Mouse (Mus musculus): ENCODE data around the gene Pax1. TPM values are rescaled to one million over a fixed set of nuclear protein-coding genes. Genes with fewer than 3 reads are reported as not detected.

Gene Pax1
- polyA plus RNA-seq, 1 experiment from 2014 or later: 2.3 TPM

- peaks cover 9% of the 10 kb centered on the region for H3K4me1 ChIP-seq
- H3K36me3 ChIP-seq (replicated peaks): no peaks in the 10 kb centered on the region
- no peak overlapping the region for H3K4me3 ChIP-seq
- H3K27ac ChIP-seq (replicated peaks): no peak overlapping the region
- no peaks in the 10 kb centered on the region for H3K9me3 ChIP-seq
- DNase-seq (ENCODE audit: low spot score): no peak
- 3% methylated on average over 8 of the region's 8 CpGs for WGBS
- peaks cover 86% of the 10 kb centered on the region for H3K27me3 ChIP-seq (replicated peaks; ENCODE audit: low read depth, poor library complexity, severe bottlenecking)
Measured at GRCm38 (mm10) chr2:147375019-147375715, 13.4 kb downstream of the Pax1 start.

GRCm38 (mm10) chr2:147378934-147379333 lies 17.2 kb downstream of the Pax1 start:
- Histone ChIP-seq H3K27me3 (replicated peaks; ENCODE audit: low read depth, poor library complexity, severe bottlenecking) (peaks cover 52% of the 10 kb centered on the region), H3K36me3 (replicated peaks) (no peaks in the 10 kb centered on the region), H3K27ac (replicated peaks) (no peak overlapping the region), H3K9me3 (no peaks in the 10 kb centered on the region), H3K4me3 (no peak overlapping the region), H3K4me1 (no peaks in the 10 kb centered on the region; the same call in none of the 2 replicates)
- 12% methylated on average over 4 of the region's 4 CpGs for WGBS
- peak; percentile 54 for DNase-seq (ENCODE audit: low spot score)

DNA sequence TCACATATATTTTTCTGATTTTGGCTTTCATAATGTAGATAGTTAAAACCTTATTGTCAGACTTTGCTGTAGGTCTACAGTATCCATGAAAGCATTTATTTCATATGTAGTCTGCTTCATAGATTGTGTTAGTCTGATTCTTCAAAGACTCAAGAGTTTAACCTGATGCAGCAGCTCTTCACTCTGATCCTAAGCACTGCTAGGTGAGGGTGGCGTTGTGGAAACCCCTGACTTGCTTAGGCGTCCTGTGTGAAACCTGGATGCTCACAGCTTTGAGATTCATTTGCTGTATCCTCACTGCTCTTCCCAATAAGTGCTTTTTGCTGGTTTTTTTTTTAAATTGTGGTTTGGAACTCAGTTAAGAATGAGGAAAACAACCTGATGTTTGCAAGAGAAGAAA lies 21.6 kb downstream of the Pax1 start:
- Histone ChIP-seq H3K4me3 (no peak overlapping the region), H3K4me1 (no peaks in the 10 kb centered on the region)

DNA sequence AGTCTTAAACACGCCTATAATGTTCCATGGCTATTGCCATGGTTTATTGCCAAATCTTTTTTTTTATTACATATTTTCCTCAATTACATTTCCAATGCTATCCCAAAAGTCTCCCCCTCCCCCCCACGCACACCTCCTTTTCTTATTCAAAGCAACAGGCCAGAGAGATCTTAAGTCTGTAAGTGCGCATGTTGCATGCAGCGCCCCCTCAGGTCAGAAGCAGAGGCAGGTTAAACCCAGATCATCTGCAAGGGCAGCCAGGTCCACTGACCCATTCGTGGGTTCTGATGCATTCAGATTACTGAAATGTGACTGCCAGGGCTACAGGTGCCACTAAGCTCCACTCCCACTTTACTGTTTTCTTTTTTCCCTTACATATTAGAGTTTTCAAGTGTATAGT lies 25.2 kb downstream of the Pax1 start:
- Histone ChIP-seq H3K9me3 (no peaks in the 10 kb centered on the region), H3K27ac (replicated peaks) (no peak overlapping the region), H3K4me1 (no peaks in the 10 kb centered on the region), H3K27me3 (replicated peaks; ENCODE audit: low read depth, poor library complexity, severe bottlenecking) (no peaks in the 10 kb centered on the region), H3K36me3 (replicated peaks) (no peaks in the 10 kb centered on the region), H3K4me3 (no peak overlapping the region)
- DNase-seq (ENCODE audit: low spot score): no peak
- WGBS: 51% methylated on average over 5 of the region's 5 CpGs

More for the DNA sequence above, 21.6 kb downstream of the Pax1 start:
- Histone ChIP-seq H3K27ac (replicated peaks) (no peak overlapping the region), H3K9me3 (no peaks in the 10 kb centered on the region), H3K36me3 (replicated peaks) (no peaks in the 10 kb centered on the region), H3K27me3 (replicated peaks; ENCODE audit: low read depth, poor library complexity, severe bottlenecking) (peaks cover 8% of the 10 kb centered on the region)
- 88% methylated on average over 2 of the region's 2 CpGs for WGBS
- DNase-seq (ENCODE audit: low spot score): no peak

GRCm38 (mm10) chr2:147409323-147409722 lies 47.6 kb downstream of the Pax1 start:
- H3K4me3 ChIP-seq: no peak overlapping the region

DNA sequence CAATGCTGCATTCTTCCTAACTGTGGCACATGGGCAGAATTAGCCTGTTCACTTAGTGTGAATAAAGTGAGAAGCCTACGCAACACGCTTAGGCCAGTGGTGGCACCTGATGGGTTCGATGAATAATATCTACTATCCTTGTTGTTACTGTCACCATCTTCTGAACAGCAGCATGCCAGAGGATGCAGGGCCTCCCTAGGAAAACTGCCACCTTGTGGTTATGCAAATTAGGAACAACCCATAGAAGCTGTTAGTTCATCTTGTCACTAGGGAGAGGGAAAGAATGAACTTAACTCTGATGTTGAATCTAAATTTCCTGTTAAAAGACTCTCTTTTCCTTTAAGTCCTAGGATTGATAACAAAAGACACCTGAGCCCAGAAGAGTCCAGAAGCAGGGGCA lies 53.3 kb downstream of the Pax1 start:
- Histone ChIP-seq H3K4me1 (no peaks in the 10 kb centered on the region), H3K27me3 (replicated peaks; ENCODE audit: low read depth, poor library complexity, severe bottlenecking) (no peaks in the 10 kb centered on the region), H3K36me3 (replicated peaks) (no peaks in the 10 kb centered on the region), H3K4me3 (no peak overlapping the region), H3K9me3 (no peaks in the 10 kb centered on the region), H3K27ac (replicated peaks) (no peak overlapping the region)
- no peak for DNase-seq (ENCODE audit: low spot score)
- 93% methylated on average over 3 of the region's 3 CpGs for WGBS

More at GRCm38 (mm10) chr2:147409323-147409722, 47.6 kb downstream of the Pax1 start:
- Histone ChIP-seq H3K27ac (replicated peaks) (no peak overlapping the region), H3K36me3 (replicated peaks) (no peaks in the 10 kb centered on the region), H3K4me1 (no peaks in the 10 kb centered on the region), H3K9me3 (no peaks in the 10 kb centered on the region), H3K27me3 (replicated peaks; ENCODE audit: low read depth, poor library complexity, severe bottlenecking) (no peaks in the 10 kb centered on the region)
- WGBS: 72% methylated on average over 1 of the region's 1 CpGs
- DNase-seq (ENCODE audit: low spot score): no peak

GRCm38 (mm10) chr2:147424582-147425255 lies 63.0 kb downstream of the Pax1 start:
- no peaks in the 10 kb centered on the region for H3K9me3 ChIP-seq
- H3K27ac ChIP-seq (replicated peaks): no peak overlapping the region; the same call in 1 of the 2 replicates
- H3K27me3 ChIP-seq (replicated peaks; ENCODE audit: low read depth, poor library complexity, severe bottlenecking): no peaks in the 10 kb centered on the region
- no peak overlapping the region for H3K4me3 ChIP-seq
- 32% methylated on average over 10 of the region's 10 CpGs for WGBS
- H3K36me3 ChIP-seq (replicated peaks): no peaks in the 10 kb centered on the region
- H3K4me1 ChIP-seq: peaks cover 11% of the 10 kb centered on the region
- peak; percentile 41 for DNase-seq (ENCODE audit: low spot score)

- Histone ChIP-seq H3K27ac (replicated peaks) (no peak overlapping the region), H3K9me3 (no peaks in the 10 kb centered on the region), H3K4me1 (peaks cover 2% of the 10 kb centered on the region), H3K4me3 (no peak overlapping the region), H3K36me3 (replicated peaks) (no peaks in the 10 kb centered on the region), H3K27me3 (replicated peaks; ENCODE audit: low read depth, poor library complexity, severe bottlenecking) (no peaks in the 10 kb centered on the region)
- no peak for DNase-seq (ENCODE audit: low spot score)
- WGBS: 49% methylated on average over 1 of the region's 1 CpGs
Measured at GRCm38 (mm10) chr2:147429607-147430356, 68.1 kb downstream of the Pax1 start.

- 24% methylated on average over 5 of the region's 5 CpGs for WGBS
- Histone ChIP-seq H3K27me3 (replicated peaks; ENCODE audit: low read depth, poor library complexity, severe bottlenecking) (no peaks in the 10 kb centered on the region), H3K4me3 (no peak overlapping the region), H3K36me3 (replicated peaks) (no peaks in the 10 kb centered on the region), H3K27ac (replicated peaks) (no peak overlapping the region), H3K9me3 (no peaks in the 10 kb centered on the region), H3K4me1 (no peaks in the 10 kb centered on the region)
- peak; percentile 54 for DNase-seq (ENCODE audit: low spot score)
Measured at GRCm38 (mm10) chr2:147433120-147433519, 71.4 kb downstream of the Pax1 start.

Other genes with a start within 250 kb of the Pax1 start
- 1.2 and 2.8 TPM in 2 replicates for gene Nkx2-2, start 167.7 kb upstream of the Pax1 start, polyA plus RNA-seq (2016; fragmentation: Nextera tagmentation; extraction: Ambion mirVana)

Measured in embryonic facial prominence, embryonic 10.5 days (tissue).